Mouse (Mus musculus): Measurements from ENCODE around the gene D6Ertd527e. TPM values are rescaled to one million over a fixed set of nuclear protein-coding genes. Genes with fewer than 3 reads are reported as not detected.

Gene D6Ertd527e
- polyA plus RNA-seq, 1 experiment: 0.54 TPM

DNA sequence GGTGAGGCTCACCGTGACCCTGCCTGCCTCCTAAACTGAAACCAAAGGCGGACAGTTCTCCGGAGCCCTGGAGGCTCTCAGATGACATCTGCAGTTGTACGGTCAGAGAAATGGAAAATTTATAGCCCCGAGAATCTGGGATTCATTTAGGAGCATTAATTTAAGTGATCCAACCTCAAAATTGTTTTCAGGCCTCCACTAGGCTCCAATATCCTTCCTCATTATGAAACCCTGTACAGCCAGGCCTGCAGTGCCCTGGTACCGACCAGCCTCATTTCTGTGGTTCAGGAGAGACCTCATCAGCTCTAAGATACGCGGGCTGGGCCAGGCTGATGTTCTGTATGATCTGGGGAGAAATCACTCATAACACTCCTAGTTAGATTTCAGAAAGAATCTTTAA is 46.9 kb downstream of the D6Ertd527e start:
- no peak for DNase-seq (ENCODE audit: low read depth)

GRCm38 (mm10) chr6:87152461-87153230 is 48.1 kb downstream of the D6Ertd527e start:
- no peak for DNase-seq (ENCODE audit: low read depth)

DNA sequence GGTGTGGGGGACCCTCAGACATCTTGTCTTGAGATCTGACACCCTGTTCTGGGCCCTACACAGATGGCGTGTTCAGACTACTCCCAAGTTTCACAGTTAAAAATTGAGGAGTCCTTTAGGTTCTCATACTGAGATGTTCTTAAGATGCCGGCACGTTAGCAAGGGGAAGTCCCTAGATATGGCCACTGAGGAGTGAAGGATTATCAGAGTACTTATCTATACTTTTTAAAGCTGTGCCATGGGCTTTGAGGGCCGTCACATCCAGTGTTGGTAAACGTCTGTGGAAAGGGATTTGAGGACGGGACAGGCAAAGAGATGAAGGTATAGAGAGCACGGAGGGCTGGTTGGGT is 48.7 kb downstream of the D6Ertd527e start:
- no peak for DNase-seq (ENCODE audit: low read depth)

DNA sequence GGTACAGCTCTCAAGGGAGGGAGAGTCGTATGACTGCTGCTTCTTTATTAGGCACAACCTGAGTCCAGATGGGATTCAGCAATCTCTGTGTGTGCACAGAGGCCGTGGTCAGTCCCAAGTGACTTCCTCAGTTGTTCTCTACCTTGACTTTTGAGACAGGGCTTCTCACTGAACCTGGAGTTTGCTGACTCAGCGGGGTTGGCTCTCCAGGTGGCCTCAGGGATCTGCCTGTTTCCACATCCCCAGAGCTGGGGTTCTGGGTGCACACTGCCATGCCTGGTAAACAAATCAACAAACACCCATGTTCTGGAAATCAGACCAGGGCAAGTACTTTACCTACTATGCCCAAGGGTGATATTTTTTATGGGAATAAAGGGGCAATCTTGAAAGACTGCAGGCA is 49.3 kb downstream of the D6Ertd527e start:
- DNase-seq (ENCODE audit: low read depth): no peak

DNA sequence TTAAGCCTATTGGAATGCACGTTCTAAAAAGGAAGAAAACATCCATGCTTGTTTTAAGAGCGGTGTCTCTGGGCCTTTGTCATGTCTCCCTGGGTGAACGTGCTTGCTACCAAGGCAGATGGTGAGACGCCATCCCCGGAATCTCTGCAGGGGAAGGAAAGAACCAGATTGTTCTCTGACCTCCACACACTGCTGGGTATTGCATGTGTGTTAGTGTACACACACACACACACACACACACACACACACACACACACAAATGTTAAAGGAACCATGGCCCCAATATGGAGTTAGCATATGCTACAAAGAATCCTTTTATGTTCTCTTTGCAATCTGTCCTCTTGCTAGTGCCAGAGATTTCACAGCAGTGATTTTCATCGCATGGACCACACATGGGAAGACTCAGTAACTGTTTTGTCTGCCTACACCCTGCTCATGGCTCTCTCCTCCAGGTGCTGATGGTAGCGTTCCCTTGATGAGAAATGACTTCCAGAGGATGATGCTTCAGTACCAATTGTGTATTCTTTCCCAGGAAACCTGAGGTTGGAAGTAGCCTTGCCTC is 53.6 kb downstream of the D6Ertd527e start:
- DNase-seq (ENCODE audit: low read depth): no peak

GRCm38 (mm10) chr6:87160196-87160595 is 55.6 kb downstream of the D6Ertd527e start:
- DNase-seq (ENCODE audit: low read depth): no peak

- no peak for DNase-seq (ENCODE audit: low read depth)
Observed at GRCm38 (mm10) chr6:87161391-87162263, 57.1 kb downstream of the D6Ertd527e start.

Other genes with a start within 250 kb of the D6Ertd527e start
- gene Nfu1, start 95.5 kb upstream of the D6Ertd527e start, polyA plus RNA-seq (2012; rRNA removed): 60.8 and 65.8 TPM in 2 replicates
- 20.4 and 24.1 TPM in 2 replicates for gene Gfpt1, start 61.9 kb upstream of the D6Ertd527e start, polyA plus RNA-seq (2012; rRNA removed)
- 6.4 and 8.0 TPM in 2 replicates for gene Antxr1, start 231.1 kb downstream of the D6Ertd527e start, polyA plus RNA-seq (2012; rRNA removed)
- gene Gkn1, start 246.2 kb downstream of the D6Ertd527e start, polyA plus RNA-seq (2012; rRNA removed): 0.32 TPM in 1 of 2 replicates, not detected in the other